Mouse (Mus musculus) lung, embryonic 15.5 days (tissue): ENCODE results near the gene Icam4. TPM values are rescaled to one million over a fixed set of nuclear protein-coding genes. Genes with fewer than 3 reads are reported as not detected.
A peak's percentile ranks its signal among the peaks of the same experiment; 100 is the strongest.
"Not testable (repeated sequence)": the region's sequence is repeated elsewhere in the genome, so short reads cannot be mapped to it uniquely, and the experiment has no call there.

ENCODE experiments used
- ATAC-seq: fragments of 200-750 bp; cut with Nextera tagmentation; 2 replicates; pipeline ENCODE4 v1.8.0; 2017; ENCODE audit warnings: moderate number of reproducible peaks, borderline replicate concordance; ENCODE audit not compliant: low FRiP score, low TSS enrichment; ENCODE audit errors: extremely low read depth
- H3K27ac ChIP-seq: fragments of 300-500 bp; sonication (generic); 2 replicates; pipeline ENCODE4 v1.5.1; 2015; ENCODE audit warnings: moderate library complexity, mild to moderate bottlenecking, inconsistent platforms
- H3K27me3 ChIP-seq: fragments of 300-500 bp; sonication (generic); 2 replicates; pipeline ENCODE4 v1.6.1; 2015; ENCODE audit warnings: inconsistent platforms
- H3K36me3 ChIP-seq: fragments of 300-500 bp; sonication (generic); 2 replicates; pipeline ENCODE4 v1.6.1; 2015; ENCODE audit warnings: inconsistent platforms
- H3K4me1 ChIP-seq: fragments of 300-500 bp; sonication (generic); 2 replicates; pipeline ENCODE4 v1.6.1; 2015; ENCODE audit warnings: inconsistent platforms
- H3K4me2 ChIP-seq: fragments of 300-500 bp; sonication (generic); 2 replicates; pipeline ENCODE4 v1.6.1; 2015; ENCODE audit warnings: inconsistent platforms, mild to moderate bottlenecking, moderate library complexity
- H3K4me3 ChIP-seq: fragments of 300-500 bp; sonication (generic); 2 replicates; pipeline ENCODE4 v1.5.1; 2015; ENCODE audit warnings: mild to moderate bottlenecking, inconsistent platforms
- H3K9ac ChIP-seq: fragments of 300-500 bp; sonication (generic); 2 replicates; pipeline ENCODE4 v1.6.1; 2015; ENCODE audit warnings: inconsistent platforms
- H3K9me3 ChIP-seq: fragments of 300-500 bp; sonication (generic); 2 replicates; pipeline ENCODE4 v1.6.1; 2016; ENCODE audit warnings: inconsistent platforms
- WGBS: fragments of 180-500 bp; shearing (Covaris S2); methylation state at CpG from one replicate; pipeline ENCODE4 v1.1.7; 2015; 5-methylcytosine and 5-hydroxymethylcytosine counted together
- polyA plus RNA-seq: library from polyadenylated mRNA; unstranded; fragments of >200 nt; fragmentation: Nextera tagmentation; extraction: Ambion mirVana; gene quantifications from 2 replicates; pipeline ENCODE4 v1.2.1, GENCODE M21; 2015

The Icam4 gene
- polyA plus RNA-seq, 1 experiment from 2014 or later, result 2.4 TPM

DNA sequence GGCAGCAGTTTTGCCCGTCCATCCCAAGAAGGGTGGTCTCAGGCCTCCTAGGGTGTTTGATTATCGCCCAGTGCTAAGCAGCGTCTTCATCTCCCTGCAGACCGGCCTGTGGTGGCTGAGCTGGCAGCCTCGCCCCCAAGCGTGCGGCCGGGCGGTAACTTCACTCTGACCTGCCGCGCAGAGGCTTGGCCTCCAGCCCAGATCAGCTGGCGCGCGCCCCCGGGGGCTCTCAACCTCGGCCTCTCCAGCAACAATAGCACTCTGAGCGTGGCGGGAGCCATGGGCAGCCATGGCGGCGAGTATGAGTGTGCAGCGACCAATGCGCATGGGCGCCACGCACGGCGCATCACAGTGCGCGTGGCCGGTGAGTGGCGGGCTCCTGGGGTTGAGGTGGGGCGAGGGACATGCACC, 8.3 kb downstream of the Icam4 start:
- H3K4me1 ChIP-seq, result peaks cover 44% of the 10 kb centered on the region
- H3K4me3 ChIP-seq, result peak overlapping the region; percentile 39
- H3K27ac ChIP-seq, result no peak overlapping the region
- peak overlapping the region; percentile 22 for H3K9ac ChIP-seq
- peaks cover 75% of the 10 kb centered on the region for H3K27me3 ChIP-seq
- no peaks in the 10 kb centered on the region for H3K9me3 ChIP-seq
- peak overlapping the region; percentile 76 for H3K4me2 ChIP-seq
- ATAC-seq, result peak; percentile 15; the same call in 1 of the 2 replicates
- no peaks in the 10 kb centered on the region for H3K36me3 ChIP-seq
- 2% methylated on average over 31 of the region's 31 CpGs for WGBS

DNA sequence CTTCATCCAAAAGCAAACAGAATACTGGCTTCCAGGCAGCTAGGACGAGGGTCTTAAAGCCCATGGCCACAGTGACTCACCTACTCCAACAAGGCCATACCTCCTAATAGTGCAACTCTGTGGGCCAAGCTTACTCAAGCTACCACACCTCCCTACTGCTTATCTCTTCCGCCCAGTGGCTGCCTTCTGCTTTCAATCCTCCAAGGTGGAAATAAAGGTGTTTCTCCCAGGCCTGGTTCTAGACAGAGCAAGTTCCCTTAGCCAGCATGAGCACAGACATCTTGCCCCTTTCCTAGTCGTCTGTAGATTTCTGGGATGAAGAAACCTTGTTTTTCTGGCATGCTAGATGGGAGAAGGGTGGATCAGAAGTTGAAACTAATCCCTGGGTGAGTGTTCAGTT, 10.6 kb downstream of the Icam4 start:
- ATAC-seq, result no peak
- H3K27me3 ChIP-seq, result peaks cover 53% of the 10 kb centered on the region

DNA sequence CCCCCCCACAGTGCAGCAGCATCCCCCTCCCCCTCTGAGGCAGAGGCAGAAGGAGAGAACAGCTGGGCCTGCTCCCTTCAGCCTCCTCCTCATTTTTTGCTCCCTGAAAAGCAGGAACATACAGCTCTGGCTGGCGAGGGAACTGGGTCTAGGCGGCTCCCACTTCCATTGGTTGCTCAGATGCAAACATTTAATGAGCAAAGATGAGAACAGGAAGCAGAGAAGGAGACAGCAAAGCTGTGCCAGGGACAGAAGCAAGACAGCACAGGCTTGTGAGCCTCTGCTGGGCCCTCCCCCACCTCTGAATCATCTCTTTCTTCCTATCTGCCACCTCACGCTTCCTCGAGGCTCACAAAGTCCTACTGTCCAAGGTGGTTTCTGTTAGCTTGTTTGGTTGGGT, 12.1 kb downstream of the Icam4 start:
- 26% methylated on average over 4 of the region's 4 CpGs for WGBS
- peaks cover 38% of the 10 kb centered on the region for H3K27me3 ChIP-seq
- H3K4me2 ChIP-seq, result no peak overlapping the region
- H3K27ac ChIP-seq, result no peak overlapping the region
- no peak overlapping the region for H3K9ac ChIP-seq
- no peak overlapping the region for H3K4me3 ChIP-seq
- peaks cover 21% of the 10 kb centered on the region for H3K4me1 ChIP-seq
- no peaks in the 10 kb centered on the region for H3K36me3 ChIP-seq
- no peak for ATAC-seq
- H3K9me3 ChIP-seq, result no peaks in the 10 kb centered on the region

More for the DNA sequence above, 10.6 kb downstream of the Icam4 start:
- peaks cover 29% of the 10 kb centered on the region for H3K4me1 ChIP-seq
- no peak overlapping the region for H3K4me2 ChIP-seq
- no peak overlapping the region for H3K27ac ChIP-seq
- no peak overlapping the region for H3K9ac ChIP-seq
- H3K9me3 ChIP-seq, result no peaks in the 10 kb centered on the region
- 75% methylated on average over 3 of the region's 3 CpGs for WGBS
- H3K4me3 ChIP-seq, result no peak overlapping the region
- H3K36me3 ChIP-seq, result no peaks in the 10 kb centered on the region

DNA sequence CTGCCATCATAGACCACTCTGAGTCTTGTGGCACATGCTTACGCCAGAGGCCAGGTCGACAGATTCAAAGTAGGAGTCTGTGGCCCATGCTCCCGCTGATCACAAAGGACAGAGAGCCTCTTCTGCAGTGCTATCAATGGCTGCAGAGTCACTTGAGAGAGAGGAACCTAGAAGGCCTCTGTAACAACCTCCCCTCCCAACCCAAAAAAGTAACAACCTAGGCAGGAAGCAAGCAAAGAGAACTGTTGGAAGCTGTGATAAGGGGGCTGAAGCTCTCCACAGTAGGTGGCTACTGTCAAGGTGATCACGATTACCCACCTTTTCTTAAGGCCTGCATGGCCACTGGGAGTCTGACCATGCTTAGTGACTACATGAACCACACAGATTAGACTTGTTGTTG, 14.4 kb downstream of the Icam4 start:
- Histone ChIP-seq H3K27ac (no peak overlapping the region), H3K4me3 (no peak overlapping the region), H3K36me3 (no peaks in the 10 kb centered on the region), H3K27me3 (peaks cover 16% of the 10 kb centered on the region), H3K4me2 (no peak overlapping the region), H3K4me1 (peaks cover 2% of the 10 kb centered on the region; the same call in 1 of the 2 replicates), H3K9me3 (no peaks in the 10 kb centered on the region), H3K9ac (no peak overlapping the region)
- 75% methylated on average over 4 of the region's 4 CpGs for WGBS
- ATAC-seq, result no peak

DNA sequence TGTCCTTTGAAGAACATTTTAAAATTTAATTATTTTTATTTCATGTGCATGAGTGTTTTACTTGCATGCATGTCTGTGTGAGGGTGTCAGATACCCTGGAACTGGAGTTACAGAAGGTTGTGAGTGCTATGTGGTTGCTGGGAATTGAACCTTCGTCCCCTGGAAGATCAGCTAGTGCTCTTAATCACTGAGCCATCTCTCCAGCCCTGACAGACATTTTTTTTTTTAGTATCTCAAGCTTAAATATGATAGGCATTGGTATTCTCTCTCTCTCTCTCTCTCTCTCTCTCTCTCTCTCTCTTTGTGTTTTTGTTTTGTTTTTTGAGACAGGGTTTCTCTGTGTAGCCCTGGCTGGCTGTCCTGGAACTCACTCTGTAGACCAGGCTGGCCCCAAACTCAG, 15.6 kb downstream of the Icam4 start:
- H3K4me1 ChIP-seq, H3K4me3 ChIP-seq, H3K27me3 ChIP-seq, H3K9me3 ChIP-seq, H3K9ac ChIP-seq, H3K4me2 ChIP-seq, H3K36me3 ChIP-seq, H3K27ac ChIP-seq, ATAC-seq: not testable (repeated sequence)
- 49% methylated on average over 1 of the region's 1 CpGs for WGBS

DNA sequence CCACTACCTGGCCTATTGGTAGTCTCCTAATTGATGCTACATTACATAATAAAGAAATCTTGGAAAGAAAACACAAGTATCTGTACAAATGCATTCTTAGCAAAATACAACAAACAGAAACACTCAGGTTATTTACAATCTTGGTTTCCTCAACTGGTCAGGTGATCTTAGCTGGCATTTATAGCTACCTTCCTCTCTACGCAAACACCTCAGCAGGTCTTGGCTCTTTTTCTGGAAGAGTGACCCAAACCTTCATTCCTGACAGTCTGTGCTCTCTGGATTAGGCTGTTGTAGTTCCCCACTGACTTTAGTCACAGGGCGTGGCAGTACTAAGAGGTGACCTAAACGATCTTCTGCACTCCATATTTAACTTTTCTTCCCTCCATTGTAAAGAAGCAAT, 16.1 kb downstream of the Icam4 start:
- H3K9ac ChIP-seq, result no peak overlapping the region
- no peaks in the 10 kb centered on the region for H3K4me1 ChIP-seq
- H3K27me3 ChIP-seq, result no peaks in the 10 kb centered on the region
- WGBS, result 68% methylated on average over 3 of the region's 3 CpGs
- H3K27ac ChIP-seq, result no peak overlapping the region
- no peak overlapping the region for H3K4me2 ChIP-seq
- H3K9me3 ChIP-seq, result no peaks in the 10 kb centered on the region
- H3K36me3 ChIP-seq, result no peaks in the 10 kb centered on the region
- no peak overlapping the region for H3K4me3 ChIP-seq
- ATAC-seq, result no peak

DNA sequence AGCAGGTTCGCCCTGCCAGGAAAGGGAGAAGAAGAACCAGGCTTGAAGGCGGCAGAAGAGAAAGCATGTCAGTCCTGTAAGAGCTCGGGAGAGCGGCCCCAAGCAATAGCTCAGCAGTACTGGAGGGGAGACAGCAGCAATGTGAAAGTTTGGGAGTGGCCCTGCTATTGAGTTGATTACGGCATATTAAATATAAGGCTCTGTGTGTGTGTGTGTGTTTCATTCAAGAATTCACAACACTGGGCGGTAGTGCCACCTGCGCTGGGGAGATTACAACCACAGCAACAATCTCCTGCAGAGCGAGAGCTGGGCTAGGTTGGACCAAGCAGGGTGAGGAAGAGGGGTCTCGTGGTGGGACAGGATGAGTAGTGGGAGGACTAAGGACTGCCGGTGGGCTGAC, 22.4 kb downstream of the Icam4 start:
- ATAC-seq, result no peak
- H3K9ac ChIP-seq, result no peak overlapping the region
- no peaks in the 10 kb centered on the region for H3K27me3 ChIP-seq
- no peak overlapping the region for H3K27ac ChIP-seq
- no peak overlapping the region for H3K4me2 ChIP-seq
- no peaks in the 10 kb centered on the region for H3K9me3 ChIP-seq
- H3K4me3 ChIP-seq, result no peak overlapping the region
- 53% methylated on average over 10 of the region's 10 CpGs for WGBS
- no peaks in the 10 kb centered on the region for H3K36me3 ChIP-seq
- H3K4me1 ChIP-seq, result no peaks in the 10 kb centered on the region

DNA sequence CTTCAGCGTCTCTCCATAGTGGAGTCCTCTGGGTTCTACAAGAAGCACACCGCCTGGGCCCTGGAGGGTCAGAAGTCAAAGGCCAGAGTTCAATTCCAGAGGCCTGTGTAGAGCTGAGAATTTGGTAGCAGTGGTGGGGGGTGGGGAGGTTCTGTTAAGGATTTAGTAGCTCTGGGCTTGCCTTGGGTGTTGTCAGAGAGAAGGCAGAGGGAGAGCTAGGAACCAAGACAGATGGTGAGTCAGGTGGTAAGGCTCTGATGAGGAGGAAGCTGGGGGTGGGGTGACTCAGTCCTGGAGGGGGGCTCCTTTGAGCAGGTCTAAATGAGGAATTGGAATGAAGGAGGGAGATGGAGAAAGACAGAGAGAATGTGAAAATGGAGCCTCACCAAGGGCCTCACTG, 33.8 kb downstream of the Icam4 start:
- H3K9me3 ChIP-seq, result no peaks in the 10 kb centered on the region
- no peaks in the 10 kb centered on the region for H3K4me1 ChIP-seq
- no peak for ATAC-seq
- no peak overlapping the region for H3K4me3 ChIP-seq
- H3K27me3 ChIP-seq, result no peaks in the 10 kb centered on the region
- WGBS, result 73% methylated on average over 2 of the region's 2 CpGs
- no peak overlapping the region for H3K27ac ChIP-seq
- no peak overlapping the region for H3K4me2 ChIP-seq
- H3K36me3 ChIP-seq, result peaks cover 25% of the 10 kb centered on the region
- H3K9ac ChIP-seq, result no peak overlapping the region

DNA sequence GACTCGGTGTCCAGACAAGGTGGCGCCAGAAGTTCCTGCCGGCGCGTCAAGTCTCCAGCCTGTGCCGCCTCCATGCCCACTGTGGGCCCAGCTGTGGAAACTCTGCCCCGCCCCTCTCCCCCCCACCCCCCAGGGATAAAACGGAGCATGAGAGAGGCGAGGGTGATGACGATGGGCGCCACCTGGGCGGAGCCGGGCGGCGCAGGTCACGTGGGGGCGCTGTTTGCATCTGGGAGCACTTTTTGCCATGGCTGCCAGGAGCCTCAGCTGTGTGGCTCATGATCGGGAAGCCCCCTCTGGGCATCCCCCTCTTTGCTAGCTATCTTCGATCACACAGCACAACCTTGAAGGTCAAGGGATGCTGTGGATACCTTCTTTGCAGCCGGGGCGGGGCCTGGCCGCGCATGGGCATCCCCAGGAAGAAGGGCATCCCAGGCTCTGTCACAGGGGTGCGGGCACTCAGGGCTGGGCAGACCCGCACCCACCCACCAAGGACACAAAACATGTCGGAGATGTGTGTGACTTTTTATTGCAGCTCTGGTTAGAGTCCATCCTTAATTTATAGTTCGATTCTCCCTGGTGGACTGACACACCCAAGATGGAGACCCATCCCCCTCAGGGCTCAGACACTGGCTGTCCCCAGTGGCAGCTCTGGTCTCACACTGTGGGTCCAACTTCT, 38.0 kb downstream of the Icam4 start, which contains the start of gene Zglp1:
Gene Zglp1, minus strand, starts transcription at position 88 of the 679 bp plus-strand sequence.
- Histone ChIP-seq H3K4me2 (no peak within 1 kb of the TSS), H3K9me3 (no peaks in the 10 kb centered on the region), H3K9ac (no peak within 1 kb of the TSS), H3K4me1 (peaks cover 3% of the 10 kb centered on the region), H3K4me3 (no peak within 1 kb of the TSS), H3K36me3 (peaks cover 22% of the 10 kb centered on the region), H3K27me3 (no peaks in the 10 kb centered on the region), H3K27ac (no peak within 1 kb of the TSS)
- 78% methylated on average over 27 of the region's 27 CpGs for WGBS
- no peak for ATAC-seq

DNA sequence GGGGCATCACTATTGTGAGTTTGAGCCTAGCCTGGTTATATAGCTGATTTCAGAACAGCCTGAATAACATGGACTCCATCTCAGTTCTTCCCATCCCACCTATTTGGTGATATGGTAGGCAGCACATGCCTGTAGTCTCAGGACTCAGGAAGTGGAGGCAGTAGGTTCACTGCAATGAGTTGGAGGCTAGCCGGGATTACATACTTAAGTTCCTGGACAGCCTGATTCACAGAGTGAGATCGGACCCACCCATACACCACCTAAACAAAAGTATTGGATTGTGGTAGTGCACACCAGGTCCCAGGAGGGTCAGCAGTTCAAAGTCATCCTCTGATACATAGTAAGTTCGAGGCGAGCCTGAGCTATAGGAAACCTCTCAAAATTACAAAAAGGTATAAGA, 43.5 kb downstream of the Icam4 start:
- Histone ChIP-seq H3K27me3 (no peaks in the 10 kb centered on the region), H3K9me3 (no peaks in the 10 kb centered on the region), H3K4me2 (peak overlapping the region; percentile 88), H3K27ac (peak overlapping the region; percentile 75; the same call in 1 of the 2 replicates), H3K4me1 (peaks cover 10% of the 10 kb centered on the region), H3K9ac (peak overlapping the region; percentile 84), H3K36me3 (peaks cover 30% of the 10 kb centered on the region), H3K4me3 (peak overlapping the region; percentile 94)
- ATAC-seq, result peak; percentile 12; the same call in 1 of the 2 replicates
- 12% methylated on average over 4 of the region's 4 CpGs for WGBS

DNA sequence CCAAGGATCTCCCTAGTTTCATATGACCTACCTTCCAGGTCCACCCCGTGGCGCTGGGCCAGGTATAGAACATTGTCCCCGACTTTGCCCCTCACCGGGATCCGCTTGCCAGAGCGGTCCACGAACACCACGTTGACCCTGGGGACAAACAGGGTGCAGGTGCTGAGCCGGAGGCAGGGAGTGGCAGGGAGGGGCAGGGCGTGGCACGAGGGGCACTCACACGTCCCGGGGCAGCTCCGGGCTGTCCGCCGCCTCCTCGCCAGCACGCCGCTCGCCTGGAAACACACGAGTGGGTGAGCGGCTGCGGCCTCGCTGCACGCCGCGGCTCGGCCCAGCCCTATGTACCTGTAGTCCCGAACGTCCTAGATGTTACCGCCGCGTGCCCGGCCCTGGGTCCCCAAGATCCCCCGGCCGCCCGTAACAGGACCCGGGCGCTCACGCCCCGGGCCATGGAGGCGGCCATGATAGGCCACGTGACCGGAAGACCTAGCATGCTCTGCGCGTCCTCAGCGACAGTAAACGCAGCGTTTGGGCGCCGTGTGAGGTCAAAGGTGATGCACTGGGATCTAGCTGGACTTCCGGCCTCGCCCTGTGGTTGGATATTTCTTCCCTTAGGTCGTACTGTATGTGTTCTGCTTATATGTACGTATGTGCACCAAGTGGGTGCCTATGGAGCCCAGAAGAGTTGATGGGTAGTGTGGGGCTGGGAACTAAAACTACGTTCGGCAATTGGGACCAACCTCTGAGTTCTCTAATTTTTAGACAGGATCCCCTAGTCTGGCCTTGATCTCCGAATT, 44.1 kb downstream of the Icam4 start, which contains the start of the genes Gm49373 and Fdx1l:
Gene Gm49373, minus strand, starts transcription at position 53 of the 797 bp plus-strand sequence.
Gene Fdx1l, minus strand, starts transcription at position 571 of the 797 bp plus-strand sequence.
- Histone ChIP-seq H3K27me3 (no peaks in the 10 kb centered on the region), H3K4me2 (peak within 1 kb of the TSS; percentile 88), H3K9me3 (no peaks in the 10 kb centered on the region), H3K9ac (peak within 1 kb of the TSS; percentile 84), H3K4me1 (peaks cover 10% of the 10 kb centered on the region), H3K36me3 (peaks cover 32% of the 10 kb centered on the region), H3K4me3 (peak within 1 kb of the TSS; percentile 94), H3K27ac (peak within 1 kb of the TSS; percentile 75)
- 2% methylated on average over 58 of the region's 58 CpGs for WGBS
- peak; percentile 93 for ATAC-seq

DNA sequence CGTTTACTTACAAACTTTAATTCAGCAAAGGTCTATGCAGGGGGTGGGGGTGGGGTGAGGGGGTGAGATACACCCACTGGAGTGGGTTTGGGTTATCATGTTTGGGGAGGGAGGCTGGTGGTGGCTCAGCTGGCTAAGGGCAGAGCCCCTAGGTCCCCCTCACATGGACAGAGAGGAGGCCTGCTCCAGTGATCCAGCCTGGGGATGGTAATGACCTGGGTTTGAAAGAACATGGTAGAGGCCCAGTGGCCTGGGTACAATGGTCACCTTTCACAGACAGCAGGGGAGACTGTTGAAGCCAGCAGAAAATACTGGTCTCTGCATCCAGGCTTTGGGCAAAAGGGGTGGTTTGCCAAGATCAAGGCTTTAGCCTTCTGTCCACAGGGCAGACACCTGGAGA, 45.0 kb downstream of the Icam4 start:
- H3K9me3 ChIP-seq, result no peaks in the 10 kb centered on the region
- H3K4me1 ChIP-seq, result peaks cover 10% of the 10 kb centered on the region
- H3K9ac ChIP-seq, result no peak overlapping the region
- ATAC-seq, result no peak
- H3K4me3 ChIP-seq, result no peak overlapping the region
- peak overlapping the region; percentile 75; the same call in 1 of the 2 replicates for H3K27ac ChIP-seq
- WGBS, result 86% methylated on average over 1 of the region's 1 CpGs
- H3K4me2 ChIP-seq, result 0 out of 2 replicates have a peak overlapping the region, but pooled peaks have one; percentile 88
- no peaks in the 10 kb centered on the region for H3K27me3 ChIP-seq
- peaks cover 42% of the 10 kb centered on the region for H3K36me3 ChIP-seq
